ENCODE assay signal across 8 mouse cellular contexts in genomic region chr1:87510166-87510691, GRCm38 (mm10). TPM values are rescaled to one million over a fixed set of nuclear protein-coding genes. Genes with fewer than 3 reads are reported as not detected.
A peak's percentile ranks its signal among the peaks of the same experiment; 100 is the strongest.
DNase-seq lines count a peak whose midpoint lies in the region; ATAC-seq lines count a peak whose summit lies in the region.

No protein-coding gene starts in this region.

- H3K36me3 ChIP-seq in forebrain, embryonic 16.5 days (ENCODE audit: control insufficient read depth, insufficient read depth) = no peaks in the 10 kb centered on the region
- H3K36me3 ChIP-seq in kidney, embryonic 16.5 days (ENCODE audit: insufficient read depth, low read length) = no peaks in the 10 kb centered on the region
- H3K36me3 ChIP-seq in liver, embryonic 16.5 days (ENCODE audit: control insufficient read depth, insufficient read depth) = no peaks in the 10 kb centered on the region

- H3K4me2 ChIP-seq in forebrain, embryonic 16.5 days (ENCODE audit: low read length) = peak overlapping the region; percentile 95
- peak overlapping the region; percentile 99 for H3K4me2 ChIP-seq in kidney, embryonic 16.5 days (replicated peaks; ENCODE audit: low read depth, low read length)
- peak overlapping the region; percentile 74 for H3K4me2 ChIP-seq in liver, embryonic 16.5 days (ENCODE audit: low read depth, low read length)

- H3K27ac ChIP-seq in brown adipose tissue, adult 24 weeks (replicated peaks; ENCODE audit: low read depth, low read length) = no peak overlapping the region
- no peak overlapping the region for H3K27ac ChIP-seq in forebrain, embryonic 16.5 days (ENCODE audit: low read length)
- H3K27ac ChIP-seq in kidney, embryonic 16.5 days (ENCODE audit: low read length) = no peak overlapping the region
- H3K27ac ChIP-seq in liver, embryonic 16.5 days (ENCODE audit: low read length) = no peak overlapping the region

- DNase-seq in left cerebral cortex, adult 18-20 months (ENCODE audit: low spot score in 2 of 2) = peak; percentile 67 to 79
- no peak for DNase-seq in left cerebral cortex, adult 11 months (ENCODE audit: low spot score)
- DNase-seq in retina, embryonic 14.5 days (ENCODE audit: low spot score) = peak; percentile 74

- peak; percentile 93 for ATAC-seq in forebrain, embryonic 16.5 days
- ATAC-seq in kidney, embryonic 16.5 days (ENCODE audit: low FRiP score, low TSS enrichment) = peak; percentile 84
- ATAC-seq in liver, embryonic 16.5 days (ENCODE audit: low read depth) = peak; percentile 60
- no peak for ATAC-seq in megakaryocyte-erythroid progenitor cell, adult 5-6 weeks (replicated peaks; ENCODE audit: low FRiP score, low TSS enrichment, poor library complexity, severe bottlenecking)

- H3K4me1 ChIP-seq in brown adipose tissue, adult 24 weeks (ENCODE audit: control insufficient read depth, insufficient read depth, insufficient read length, low read length) = no peaks in the 10 kb centered on the region
- H3K4me1 ChIP-seq in forebrain, embryonic 16.5 days (replicated peaks; ENCODE audit: control insufficient read depth, insufficient read depth, low read length) = peaks cover 10% of the 10 kb centered on the region
- H3K4me1 ChIP-seq in kidney, embryonic 16.5 days (ENCODE audit: insufficient read depth, low read length) = peaks cover 7% of the 10 kb centered on the region
- no peaks in the 10 kb centered on the region; the same call in 1 of the 2 replicates for H3K4me1 ChIP-seq in liver, embryonic 16.5 days (ENCODE audit: control insufficient read depth, low read depth, low read length)

- WGBS in forebrain, embryonic 16.5 days = under 1% methylated on average over 35 of the region's 61 CpGs
- under 1% methylated on average over 28 of the region's 61 CpGs for WGBS in kidney, embryonic 16.5 days
- under 1% methylated on average over 51 of the region's 61 CpGs for WGBS in liver, embryonic 16.5 days (ENCODE audit: insufficient replicate concordance)

- H3K9me3 ChIP-seq in forebrain, embryonic 16.5 days (ENCODE audit: control insufficient read depth, low read length) = no peaks in the 10 kb centered on the region
- no peaks in the 10 kb centered on the region for H3K9me3 ChIP-seq in kidney, embryonic 16.5 days (ENCODE audit: low read length)
- H3K9me3 ChIP-seq in liver, embryonic 16.5 days (replicated peaks; ENCODE audit: control insufficient read depth, low read length) = no peaks in the 10 kb centered on the region

- H3K9ac ChIP-seq in forebrain, embryonic 16.5 days (replicated peaks; ENCODE audit: low read depth, low read length) = peak overlapping the region; percentile 87
- H3K9ac ChIP-seq in kidney, embryonic 16.5 days (replicated peaks; ENCODE audit: low read length) = peak overlapping the region; percentile 68
- H3K9ac ChIP-seq in liver, embryonic 16.5 days (ENCODE audit: low read depth, low read length) = no peak overlapping the region; the same call in 1 of the 2 replicates

- peaks cover 16% of the 10 kb centered on the region for H3K27me3 ChIP-seq in forebrain, embryonic 16.5 days (replicated peaks; ENCODE audit: control insufficient read depth, insufficient read depth, low read length)
- peaks cover 47% of the 10 kb centered on the region for H3K27me3 ChIP-seq in kidney, embryonic 16.5 days (ENCODE audit: insufficient read depth, low read length)
- H3K27me3 ChIP-seq in liver, embryonic 16.5 days (ENCODE audit: control insufficient read depth, insufficient read depth, low read depth, low read length) = peaks cover 41% of the 10 kb centered on the region

- peak overlapping the region; percentile 36 for H3K4me3 ChIP-seq in brown adipose tissue, adult 24 weeks (ENCODE audit: insufficient read depth, low read depth, low read length)
- peak overlapping the region; percentile 83 for H3K4me3 ChIP-seq in forebrain, embryonic 16.5 days (replicated peaks; ENCODE audit: low read length)
- peak overlapping the region; percentile 74 for H3K4me3 ChIP-seq in kidney, embryonic 16.5 days (ENCODE audit: low read length)
- H3K4me3 ChIP-seq in liver, embryonic 16.5 days (ENCODE audit: low read depth, low read length) = peak overlapping the region; percentile 54

RNA-seq across cellular contexts. Expression of gene Neu2, which starts 0.5 kb away (rescaled TPM):
- total RNA-seq in left cerebral cortex, adult 18-20 months (2021) = 1 to 10 TPM; 6.3 to 7.1 TPM
- polyA plus RNA-seq in brown adipose tissue, adult 24 weeks (2012; ENCODE audit: insufficient read depth, insufficient read length, missing spikeins) = 0.67 and 0.71 TPM in 2 replicates
- polyA plus RNA-seq in forebrain, embryonic 16.5 days (2015; fragmentation: Nextera tagmentation; extraction: Ambion mirVana) = 0.20 and 0.56 TPM in 2 replicates
- 0.84 and 1.2 TPM in 2 replicates for polyA plus RNA-seq in kidney, embryonic 16.5 days (2015; fragmentation: Nextera tagmentation; extraction: Ambion mirVana)
- 0.65 and 0.69 TPM in 2 replicates for polyA plus RNA-seq in liver, embryonic 16.5 days (2015; fragmentation: Nextera tagmentation; extraction: Ambion mirVana)
- not detected in 2 replicates for total RNA-seq in megakaryocyte-erythroid progenitor cell, adult 5-6 weeks (2014; fragmentation: Nextera tagmentation)
- not detected in 2 replicates for total RNA-seq in megakaryocyte-erythroid progenitor cell, adult 5-6 weeks (2017)

RNA-seq across cellular contexts. Expression of gene Snorc, which starts 40.2 kb away (rescaled TPM):
- total RNA-seq in left cerebral cortex, adult 18-20 months (2021) = under 1 TPM in 1 of 2 experiments, not detected in 1; 0.82 TPM
- not detected in 2 replicates for polyA plus RNA-seq in brown adipose tissue, adult 24 weeks (2012; ENCODE audit: insufficient read depth, insufficient read length, missing spikeins)
- not detected in 2 replicates for polyA plus RNA-seq in forebrain, embryonic 16.5 days (2015; fragmentation: Nextera tagmentation; extraction: Ambion mirVana)
- polyA plus RNA-seq in kidney, embryonic 16.5 days (2015; fragmentation: Nextera tagmentation; extraction: Ambion mirVana) = not detected in 2 replicates
- polyA plus RNA-seq in liver, embryonic 16.5 days (2015; fragmentation: Nextera tagmentation; extraction: Ambion mirVana) = not detected in 2 replicates
- not detected in 2 replicates for total RNA-seq in megakaryocyte-erythroid progenitor cell, adult 5-6 weeks (2014; fragmentation: Nextera tagmentation)
- total RNA-seq in megakaryocyte-erythroid progenitor cell, adult 5-6 weeks (2017) = not detected in 2 replicates
